Mouse (Mus musculus): ENCODE results near the gene Dync1i2. TPM values are rescaled to one million over a fixed set of nuclear protein-coding genes. Genes with fewer than 3 reads are reported as not detected.

Gene Dync1i2
- total and polyA plus RNA-seq, 2 experiments from 2014 or later: 48.5 to 55.6 TPM

DNA sequence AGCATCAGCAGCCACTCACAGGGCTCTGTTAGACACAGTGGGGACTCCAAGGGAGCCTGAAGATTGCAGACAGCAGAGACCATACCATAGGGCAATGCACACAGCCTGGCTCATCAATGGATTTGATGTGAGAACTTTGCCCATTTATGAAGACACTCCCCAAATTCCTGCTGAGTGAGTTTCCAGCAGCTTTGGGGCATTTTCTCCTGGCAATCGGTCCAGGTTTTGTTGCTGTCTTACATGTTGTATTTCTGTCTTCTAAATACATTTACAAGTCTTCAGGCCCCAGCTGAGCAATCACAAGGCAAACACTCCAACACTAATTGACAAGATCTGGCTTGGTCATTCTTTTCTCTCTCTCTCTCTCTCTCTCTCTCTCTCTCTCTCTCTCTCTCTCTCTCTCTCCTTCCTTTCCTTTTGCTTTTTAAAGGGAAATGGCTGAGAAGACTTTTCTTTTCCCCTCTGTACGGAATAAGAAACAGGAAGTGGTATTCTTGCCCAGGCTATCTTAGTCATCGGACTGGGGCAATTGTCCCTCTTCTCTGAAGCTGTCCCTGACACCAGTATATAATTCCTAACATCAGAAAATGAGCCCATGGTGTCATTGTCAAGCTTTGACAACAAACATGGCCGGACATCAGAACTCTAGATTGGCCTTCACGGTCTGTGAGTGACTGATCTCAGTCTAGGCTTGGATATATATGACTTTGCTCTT is 2.3 kb upstream of the Dync1i2 start:
- Histone ChIP-seq H3K4me2 (ENCODE audit: low read depth, low read length) (no peak overlapping the region), H3K27ac (ENCODE audit: low read depth) (no peak overlapping the region), H3K4me1 (ENCODE audit: control insufficient read depth, insufficient read depth) (peaks cover 10% of the 10 kb centered on the region), H3K36me3 (replicated peaks; ENCODE audit: control insufficient read depth, insufficient read depth, low read length) (no peaks in the 10 kb centered on the region), H3K27me3 (ENCODE audit: control insufficient read depth, insufficient read depth, low read length) (no peaks in the 10 kb centered on the region), H3K4me3 (ENCODE audit: low read depth, low read length) (no peak overlapping the region), H3K9me3 (replicated peaks; ENCODE audit: control insufficient read depth, low read length) (no peaks in the 10 kb centered on the region), H3K9ac (replicated peaks; ENCODE audit: low read depth, low read length) (no peak overlapping the region)
- TF ChIP-seq CTCF (IDR thresholded peaks at IDR 0.05; ENCODE audit: low read depth): no peak
- no peak for TF ChIP-seq EP300 (IDR thresholded peaks at IDR 0.05; ENCODE audit: low read depth)
- WGBS: 61% methylated on average over 5 of the region's 5 CpGs
- DNase-seq (ENCODE audit: low spot score): no peak
- no peak for ATAC-seq (ENCODE audit: insufficient read depth, low read depth)

DNA sequence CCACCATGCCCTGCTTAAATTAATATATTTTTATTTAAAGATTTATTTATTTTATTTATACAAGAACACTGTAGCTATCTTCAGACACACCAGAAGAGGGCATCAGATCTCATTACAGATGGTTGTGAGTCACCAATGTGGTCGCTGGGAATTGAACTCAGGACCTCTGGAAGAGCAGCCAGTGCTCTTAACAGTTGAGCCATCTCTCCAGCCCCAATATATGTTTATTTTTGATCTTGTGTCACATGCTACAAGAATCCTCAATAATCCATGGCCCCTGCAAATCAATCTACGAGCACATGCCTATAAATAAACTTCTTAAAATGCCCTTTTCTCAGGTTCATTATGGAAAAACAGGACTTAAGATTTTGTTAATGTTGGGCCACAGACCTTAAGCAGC is 410 bp upstream of the Dync1i2 start:
- Histone ChIP-seq H3K4me1 (ENCODE audit: control insufficient read depth, insufficient read depth) (peaks cover 10% of the 10 kb centered on the region), H3K4me3 (ENCODE audit: low read depth, low read length) (no peak overlapping the region), H3K9ac (replicated peaks; ENCODE audit: low read depth, low read length) (no peak overlapping the region), H3K27ac (ENCODE audit: low read depth) (no peak overlapping the region), H3K9me3 (replicated peaks; ENCODE audit: control insufficient read depth, low read length) (no peaks in the 10 kb centered on the region), H3K4me2 (ENCODE audit: low read depth, low read length) (no peak overlapping the region), H3K27me3 (ENCODE audit: control insufficient read depth, insufficient read depth, low read length) (no peaks in the 10 kb centered on the region), H3K36me3 (replicated peaks; ENCODE audit: control insufficient read depth, insufficient read depth, low read length) (peaks cover 6% of the 10 kb centered on the region; the same call in 1 of the 2 replicates)
- TF ChIP-seq CTCF (IDR thresholded peaks at IDR 0.05; ENCODE audit: low read depth) (no peak), EP300 (IDR thresholded peaks at IDR 0.05; ENCODE audit: low read depth) (no peak)
- WGBS: 89% methylated on average over 2 of the region's 2 CpGs
- no peak for DNase-seq (ENCODE audit: low spot score)
- ATAC-seq (ENCODE audit: insufficient read depth, low read depth): no peak

DNA sequence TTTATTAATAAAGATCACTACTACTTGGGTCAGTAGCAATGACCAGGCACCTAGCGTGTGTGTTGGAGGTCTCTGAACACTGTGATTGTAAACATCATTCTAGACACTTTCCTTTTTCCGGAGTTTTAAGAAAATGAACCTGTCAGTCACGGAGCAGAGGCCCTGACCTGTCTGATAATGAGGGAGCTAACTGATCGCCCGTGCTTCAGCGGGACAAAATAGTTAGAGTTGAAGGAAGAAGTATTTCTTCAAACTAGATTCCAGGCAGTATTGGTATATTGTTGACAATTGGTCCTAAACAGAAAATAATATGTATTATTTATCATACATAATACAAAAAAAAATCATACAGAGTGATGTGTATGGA is 837 bp downstream of the Dync1i2 start:
- Histone ChIP-seq H3K9me3 (replicated peaks; ENCODE audit: control insufficient read depth, low read length) (no peaks in the 10 kb centered on the region), H3K27me3 (ENCODE audit: control insufficient read depth, insufficient read depth, low read length) (no peaks in the 10 kb centered on the region), H3K4me3 (ENCODE audit: low read depth, low read length) (peak overlapping the region; percentile 90), H3K9ac (replicated peaks; ENCODE audit: low read depth, low read length) (peak overlapping the region; percentile 89), H3K4me2 (ENCODE audit: low read depth, low read length) (peak overlapping the region; percentile 64), H3K4me1 (ENCODE audit: control insufficient read depth, insufficient read depth) (peaks cover 10% of the 10 kb centered on the region), H3K27ac (ENCODE audit: low read depth) (no peak overlapping the region), H3K36me3 (replicated peaks; ENCODE audit: control insufficient read depth, insufficient read depth, low read length) (peaks cover 6% of the 10 kb centered on the region; the same call in 1 of the 2 replicates)
- ATAC-seq (ENCODE audit: insufficient read depth, low read depth): no peak
- TF ChIP-seq CTCF (IDR thresholded peaks at IDR 0.05; ENCODE audit: low read depth) (no peak), EP300 (IDR thresholded peaks at IDR 0.05; ENCODE audit: low read depth) (no peak)
- no peak for DNase-seq (ENCODE audit: low spot score)
- under 1% methylated on average over 6 of the region's 6 CpGs for WGBS

DNA sequence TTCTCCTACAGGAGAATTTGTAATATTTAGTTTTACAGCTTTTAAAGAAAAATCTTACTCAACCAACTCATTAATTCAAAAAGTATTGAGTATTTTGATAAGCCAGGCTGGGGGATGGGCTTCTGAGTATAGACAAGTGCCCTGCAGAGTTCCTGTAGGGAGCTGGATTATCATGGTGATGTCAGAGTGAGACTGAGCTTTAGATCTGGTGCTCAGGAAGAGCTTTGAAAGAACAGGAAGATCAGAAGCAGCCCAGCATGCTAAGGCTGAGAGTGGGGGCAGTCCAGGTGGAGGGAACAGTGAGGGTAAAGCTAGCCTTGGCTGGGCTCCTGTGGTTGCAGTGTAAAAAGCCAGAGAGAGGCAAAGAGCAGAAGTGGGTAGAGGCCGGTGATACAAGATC is 9.5 kb downstream of the Dync1i2 start:
- Histone ChIP-seq H3K9ac (replicated peaks; ENCODE audit: low read depth, low read length) (no peak overlapping the region), H3K4me3 (ENCODE audit: low read depth, low read length) (no peak overlapping the region), H3K9me3 (replicated peaks; ENCODE audit: control insufficient read depth, low read length) (0 out of 2 replicates have a peak, but pooled peaks cover 3% of the 10 kb centered on the region), H3K4me2 (ENCODE audit: low read depth, low read length) (no peak overlapping the region), H3K27me3 (ENCODE audit: control insufficient read depth, insufficient read depth, low read length) (no peaks in the 10 kb centered on the region), H3K4me1 (ENCODE audit: control insufficient read depth, insufficient read depth) (no peaks in the 10 kb centered on the region), H3K36me3 (replicated peaks; ENCODE audit: control insufficient read depth, insufficient read depth, low read length) (peaks cover 64% of the 10 kb centered on the region), H3K27ac (ENCODE audit: low read depth) (no peak overlapping the region)
- WGBS: 86% methylated on average over 1 of the region's 1 CpGs
- ATAC-seq (ENCODE audit: insufficient read depth, low read depth): no peak
- TF ChIP-seq CTCF (IDR thresholded peaks at IDR 0.05; ENCODE audit: low read depth): no peak
- DNase-seq (ENCODE audit: low spot score): no peak

DNA sequence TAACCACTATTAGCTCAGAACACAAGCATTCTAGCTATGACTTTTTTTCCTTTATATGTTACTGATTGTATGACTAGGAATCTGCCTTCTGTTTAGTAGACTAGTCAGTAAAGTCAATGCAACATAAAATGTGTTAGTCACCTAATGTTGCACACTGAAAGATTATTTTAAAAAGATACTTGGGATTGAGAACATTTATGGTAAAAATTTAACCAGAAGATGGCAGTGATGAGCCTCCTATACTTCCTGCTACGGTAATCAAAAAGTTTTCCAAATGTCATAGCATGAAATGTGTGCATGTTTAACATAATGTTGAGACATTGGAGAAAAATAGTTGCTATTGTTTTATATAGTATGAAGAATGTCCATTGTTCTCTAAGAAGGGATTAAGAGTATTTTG is 15.9 kb downstream of the Dync1i2 start:
- no peaks in the 10 kb centered on the region for H3K4me1 ChIP-seq (ENCODE audit: control insufficient read depth, insufficient read depth)
- WGBS: 47% methylated on average over 1 of the region's 1 CpGs
- H3K36me3 ChIP-seq (replicated peaks; ENCODE audit: control insufficient read depth, insufficient read depth, low read length): peaks cover 30% of the 10 kb centered on the region
- no peak overlapping the region for H3K4me3 ChIP-seq (ENCODE audit: low read depth, low read length)
- H3K27ac ChIP-seq (ENCODE audit: low read depth): no peak overlapping the region
- H3K27me3 ChIP-seq (ENCODE audit: control insufficient read depth, insufficient read depth, low read length): no peaks in the 10 kb centered on the region
- H3K9me3 ChIP-seq (replicated peaks; ENCODE audit: control insufficient read depth, low read length): 0 out of 2 replicates have a peak, but pooled peaks cover 3% of the 10 kb centered on the region
- ATAC-seq (ENCODE audit: insufficient read depth, low read depth) (no peak), DNase-seq (ENCODE audit: low spot score) (no peak)
- no peak overlapping the region for H3K4me2 ChIP-seq (ENCODE audit: low read depth, low read length)
- H3K9ac ChIP-seq (replicated peaks; ENCODE audit: low read depth, low read length): no peak overlapping the region
- TF ChIP-seq CTCF (IDR thresholded peaks at IDR 0.05; ENCODE audit: low read depth): peak; percentile 25; the same call in 1 of the 2 replicates
- no peak for TF ChIP-seq EP300 (IDR thresholded peaks at IDR 0.05; ENCODE audit: low read depth)

DNA sequence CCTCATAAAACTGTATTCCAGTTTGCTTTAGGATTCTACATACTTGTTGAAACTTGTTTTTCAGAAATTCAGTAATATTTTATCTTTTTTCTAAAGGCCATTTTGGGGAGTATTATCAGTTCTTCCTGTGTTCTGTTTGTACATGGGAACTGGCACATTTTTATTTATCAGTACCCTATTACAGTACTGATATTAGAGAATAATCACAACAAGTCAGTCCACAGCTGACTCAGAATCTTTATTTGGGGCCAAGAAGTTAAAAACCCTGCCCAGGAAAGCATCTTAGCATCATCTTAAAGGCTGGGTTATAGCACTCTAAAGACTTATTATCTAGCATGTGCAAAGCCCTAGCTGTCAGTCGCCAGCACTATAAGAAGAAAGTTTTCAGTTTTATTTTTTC is 18.1 kb downstream of the Dync1i2 start:
- H3K4me3 ChIP-seq (ENCODE audit: low read depth, low read length): no peak overlapping the region
- H3K4me2 ChIP-seq (ENCODE audit: low read depth, low read length): no peak overlapping the region

More for the DNA sequence above, 18.1 kb downstream of the Dync1i2 start:
- Histone ChIP-seq H3K36me3 (replicated peaks; ENCODE audit: control insufficient read depth, insufficient read depth, low read length) (peaks cover 12% of the 10 kb centered on the region), H3K27ac (ENCODE audit: low read depth) (no peak overlapping the region), H3K4me1 (ENCODE audit: control insufficient read depth, insufficient read depth) (no peaks in the 10 kb centered on the region; the same call in 1 of the 2 replicates), H3K9me3 (replicated peaks; ENCODE audit: control insufficient read depth, low read length) (no peaks in the 10 kb centered on the region), H3K27me3 (ENCODE audit: control insufficient read depth, insufficient read depth, low read length) (no peaks in the 10 kb centered on the region), H3K9ac (replicated peaks; ENCODE audit: low read depth, low read length) (no peak overlapping the region)
- ATAC-seq (ENCODE audit: insufficient read depth, low read depth) (no peak), DNase-seq (ENCODE audit: low spot score) (no peak)
- WGBS: 72% methylated on average over 1 of the region's 1 CpGs
- no peak for TF ChIP-seq EP300 (IDR thresholded peaks at IDR 0.05; ENCODE audit: low read depth)
- TF ChIP-seq CTCF (IDR thresholded peaks at IDR 0.05; ENCODE audit: low read depth): no peak
